Mouse (Mus musculus): ENCODE data around the gene Adam15. TPM values are rescaled to one million over a fixed set of nuclear protein-coding genes. Genes with fewer than 3 reads are reported as not detected.

The Adam15 gene
- total RNA-seq, 1 experiment = 56.3 TPM

GRCm38 (mm10) chr3:89394894-89395256 is 45.1 kb upstream of the Adam15 start:
- no peak overlapping the region for H3K9ac ChIP-seq (ENCODE audit: insufficient read depth, low read depth, low read length, poor library complexity, severe bottlenecking)
- in situ Hi-C loops (cut with MboI; ENCODE audit: low sequenced_read_pairs in 2 of 2, unreplicated experiment in 2 of 2) = no loop called here
- peak; percentile 82 for DNase-seq (ENCODE audit: low read depth, low spot score)
- H3K4me1 ChIP-seq (ENCODE audit: control insufficient read depth in 2 of 2, insufficient read depth in 2 of 2, low read length in 2 of 2, poor library complexity in 1 of 2) = peaks cover 0 to 10% of the 10 kb centered on the region in 2 experiments; a peak in 3 of 4 replicates
- no peaks in the 10 kb centered on the region for H3K36me3 ChIP-seq (ENCODE audit: control insufficient read depth, insufficient read depth, low read length, poor library complexity, severe bottlenecking)
- peak overlapping the region; percentile 72 for H3K27ac ChIP-seq (ENCODE audit: insufficient read depth, low read depth, low read length, poor library complexity, severe bottlenecking)
- TF ChIP-seq ZC3H11A (IDR thresholded peaks at IDR 0.05; ENCODE audit: borderline replicate concordance, low read depth, low read length) (no peak), MAFK (IDR thresholded peaks at IDR 0.05; ENCODE audit: insufficient read depth, low read depth, low read length) (no peak), ZNF384 (IDR thresholded peaks at IDR 0.05; ENCODE audit: low read depth, low read length) (0 out of 2 replicates have a peak, but pooled peaks have one; percentile 8), HCFC1 (IDR thresholded peaks at IDR 0.05; ENCODE audit: borderline replicate concordance, insufficient read depth, low read length) (0 out of 2 replicates have a peak, but pooled peaks have one; percentile 64), CHD2 (IDR thresholded peaks at IDR 0.05; ENCODE audit: low read depth, low read length) (peak; percentile 77)
- no peaks in the 10 kb centered on the region for H3K9me3 ChIP-seq (ENCODE audit: control insufficient read depth, insufficient read depth, low read depth, low read length)
- peak overlapping the region; percentile 72 to 75 for H3K4me3 ChIP-seq (ENCODE audit: insufficient read depth in 1 of 2, low read depth in 1 of 2, low read length in 2 of 2, poor library complexity in 1 of 2, severe bottlenecking in 1 of 2)

GRCm38 (mm10) chr3:89394006-89394893 is 44.5 kb upstream of the Adam15 start, which contains the start of gene Zbtb7b:
Gene Zbtb7b, minus strand, starts transcription at chr3:89394776.
- H3K4me3 ChIP-seq (ENCODE audit: insufficient read depth in 1 of 2, low read depth in 1 of 2, low read length in 2 of 2, poor library complexity in 1 of 2, severe bottlenecking in 1 of 2) = peak within 1 kb of the TSS; percentile 72 to 75
- DNase-seq (ENCODE audit: low read depth, low spot score) = no peak
- peak within 1 kb of the TSS; percentile 68 for H3K9ac ChIP-seq (ENCODE audit: insufficient read depth, low read depth, low read length, poor library complexity, severe bottlenecking)
- peak within 1 kb of the TSS; percentile 72 for H3K27ac ChIP-seq (ENCODE audit: insufficient read depth, low read depth, low read length, poor library complexity, severe bottlenecking)
- TF ChIP-seq ZNF384 (IDR thresholded peaks at IDR 0.05; ENCODE audit: low read depth, low read length) (no peak), CHD2 (IDR thresholded peaks at IDR 0.05; ENCODE audit: low read depth, low read length) (no peak), ZC3H11A (IDR thresholded peaks at IDR 0.05; ENCODE audit: borderline replicate concordance, low read depth, low read length) (no peak), MAFK (IDR thresholded peaks at IDR 0.05; ENCODE audit: insufficient read depth, low read depth, low read length) (no peak), HCFC1 (IDR thresholded peaks at IDR 0.05; ENCODE audit: borderline replicate concordance, insufficient read depth, low read length) (no peak)
- H3K4me1 ChIP-seq (ENCODE audit: control insufficient read depth in 2 of 2, insufficient read depth in 2 of 2, low read length in 2 of 2, poor library complexity in 1 of 2) = peaks cover 0 to 13% of the 10 kb centered on the region in 2 experiments; a peak in 3 of 4 replicates
- H3K36me3 ChIP-seq (ENCODE audit: control insufficient read depth, insufficient read depth, low read length, poor library complexity, severe bottlenecking) = no peaks in the 10 kb centered on the region; the same call in 1 of the 2 replicates
- H3K9me3 ChIP-seq (ENCODE audit: control insufficient read depth, insufficient read depth, low read depth, low read length) = no peaks in the 10 kb centered on the region
- in situ Hi-C loops (cut with MboI; ENCODE audit: low sequenced_read_pairs in 2 of 2, unreplicated experiment in 2 of 2) = no loop called here

- peak overlapping the region; percentile 72 for H3K27ac ChIP-seq (ENCODE audit: insufficient read depth, low read depth, low read length, poor library complexity, severe bottlenecking)
- H3K9me3 ChIP-seq (ENCODE audit: control insufficient read depth, insufficient read depth, low read depth, low read length) = no peaks in the 10 kb centered on the region
- peak; percentile 93 for DNase-seq (ENCODE audit: low read depth, low spot score)
- in situ Hi-C loops (cut with MboI; ENCODE audit: low sequenced_read_pairs in 2 of 2, unreplicated experiment in 2 of 2) = no loop called here
- H3K9ac ChIP-seq (ENCODE audit: insufficient read depth, low read depth, low read length, poor library complexity, severe bottlenecking) = peak overlapping the region; percentile 68
- peak overlapping the region; percentile 72 to 75 for H3K4me3 ChIP-seq (ENCODE audit: insufficient read depth in 1 of 2, low read depth in 1 of 2, low read length in 2 of 2, poor library complexity in 1 of 2, severe bottlenecking in 1 of 2)
- H3K36me3 ChIP-seq (ENCODE audit: control insufficient read depth, insufficient read depth, low read length, poor library complexity, severe bottlenecking) = no peaks in the 10 kb centered on the region; the same call in 1 of the 2 replicates
- H3K4me1 ChIP-seq (ENCODE audit: control insufficient read depth in 2 of 2, insufficient read depth in 2 of 2, low read length in 2 of 2, poor library complexity in 1 of 2) = peaks cover 0 to 14% of the 10 kb centered on the region in 2 experiments; a peak in 3 of 4 replicates
- TF ChIP-seq CHD2 (IDR thresholded peaks at IDR 0.05; ENCODE audit: low read depth, low read length) (0 out of 2 replicates have a peak, but pooled peaks have one; percentile 23), HCFC1 (IDR thresholded peaks at IDR 0.05; ENCODE audit: borderline replicate concordance, insufficient read depth, low read length) (no peak), ZNF384 (IDR thresholded peaks at IDR 0.05; ENCODE audit: low read depth, low read length) (no peak), ZC3H11A (IDR thresholded peaks at IDR 0.05; ENCODE audit: borderline replicate concordance, low read depth, low read length) (no peak), MAFK (IDR thresholded peaks at IDR 0.05; ENCODE audit: insufficient read depth, low read depth, low read length) (no peak)
Measured at GRCm38 (mm10) chr3:89393605-89394004, 43.8 kb upstream of the Adam15 start.

- in situ Hi-C loops (cut with MboI; ENCODE audit: low sequenced_read_pairs in 2 of 2, unreplicated experiment in 2 of 2) = no loop called here
- TF ChIP-seq ZC3H11A (IDR thresholded peaks at IDR 0.05; ENCODE audit: borderline replicate concordance, low read depth, low read length) (no peak), MAFK (IDR thresholded peaks at IDR 0.05; ENCODE audit: insufficient read depth, low read depth, low read length) (no peak), HCFC1 (IDR thresholded peaks at IDR 0.05; ENCODE audit: borderline replicate concordance, insufficient read depth, low read length) (no peak), CHD2 (IDR thresholded peaks at IDR 0.05; ENCODE audit: low read depth, low read length) (no peak), ZNF384 (IDR thresholded peaks at IDR 0.05; ENCODE audit: low read depth, low read length) (no peak)
- no peaks in the 10 kb centered on the region; the same call in 1 of the 2 replicates for H3K36me3 ChIP-seq (ENCODE audit: control insufficient read depth, insufficient read depth, low read length, poor library complexity, severe bottlenecking)
- H3K9me3 ChIP-seq (ENCODE audit: control insufficient read depth, insufficient read depth, low read depth, low read length) = no peaks in the 10 kb centered on the region
- H3K27ac ChIP-seq (ENCODE audit: insufficient read depth, low read depth, low read length, poor library complexity, severe bottlenecking) = no peak overlapping the region
- peak overlapping the region; percentile 62 for H3K9ac ChIP-seq (ENCODE audit: insufficient read depth, low read depth, low read length, poor library complexity, severe bottlenecking)
- no peak for DNase-seq (ENCODE audit: low read depth, low spot score)
- H3K4me1 ChIP-seq (ENCODE audit: control insufficient read depth in 2 of 2, insufficient read depth in 2 of 2, low read length in 2 of 2, poor library complexity in 1 of 2) = peaks cover 0 to 20% of the 10 kb centered on the region in 2 experiments; a peak in 3 of 4 replicates
- peak overlapping the region; percentile 71 to 75 for H3K4me3 ChIP-seq (ENCODE audit: insufficient read depth in 1 of 2, low read depth in 1 of 2, low read length in 2 of 2, poor library complexity in 1 of 2, severe bottlenecking in 1 of 2)
Measured at GRCm38 (mm10) chr3:89392871-89393311, 43.1 kb upstream of the Adam15 start.

Measured in ES-E14 (cell line).